Mouse (Mus musculus): ENCODE measurements around the gene Ap2a1. TPM values are rescaled to one million over a fixed set of nuclear protein-coding genes. Genes with fewer than 3 reads are reported as not detected.
"Not testable (repeated sequence)": the region's sequence is repeated elsewhere in the genome, so short reads cannot be mapped to it uniquely, and the experiment has no call there.

Gene Ap2a1
- polyA plus RNA-seq, 1 experiment from 2014 or later = 77.5 TPM

DNA sequence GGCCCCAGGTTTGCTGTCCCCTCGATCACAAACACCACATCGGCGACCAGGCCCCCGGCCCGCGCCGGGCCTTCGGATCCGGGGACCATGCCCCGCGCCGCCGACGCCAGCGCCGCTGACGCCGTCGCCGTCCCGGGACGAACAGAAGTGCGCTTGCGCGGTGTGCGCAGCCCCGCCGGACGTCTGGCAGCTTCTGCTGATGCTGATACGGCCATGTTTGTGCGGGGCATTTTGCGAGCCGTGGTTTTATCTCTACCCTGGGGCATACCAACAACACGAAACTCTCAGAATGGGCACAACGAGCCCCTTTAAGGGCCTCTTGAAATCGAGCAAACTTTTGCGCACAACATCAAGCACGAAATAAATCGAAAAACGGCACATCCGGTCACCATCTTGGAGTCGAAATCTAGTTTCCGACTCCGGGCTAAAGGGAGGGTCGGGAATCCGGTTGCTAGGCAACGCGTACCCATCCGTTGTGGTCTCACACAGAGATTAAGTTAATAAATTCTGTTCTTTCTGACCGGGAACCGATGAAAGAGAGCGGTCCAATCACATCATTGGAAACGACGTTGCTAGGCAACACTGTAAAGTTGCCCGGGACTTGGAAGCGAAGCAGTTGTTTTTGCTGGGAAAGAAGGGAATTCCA lies 36.9 kb downstream of the Ap2a1 start, which contains the start of gene Med25:
TSS of gene Med25 (minus strand) at position 437 of the 646 bp plus-strand sequence.
- no peaks in the 10 kb centered on the region for H3K27me3 ChIP-seq
- ATAC-seq (ENCODE audit: insufficient number of reproducible peaks, insufficient read depth, low FRiP score, low TSS enrichment, low read depth) = peak; percentile 77
- WGBS = under 1% methylated on average over 56 of the region's 56 CpGs

GRCm38 (mm10) chr7:44891611-44892010 lies 37.7 kb downstream of the Ap2a1 start:
- no peak for ATAC-seq (ENCODE audit: insufficient number of reproducible peaks, insufficient read depth, low FRiP score, low TSS enrichment, low read depth)
- WGBS = 22% methylated on average over 6 of the region's 6 CpGs
- Histone ChIP-seq H3K27ac (peak overlapping the region; percentile 95; the same call in 1 of the 2 replicates), H3K4me1 (peaks cover 45% of the 10 kb centered on the region), H3K27me3 (no peaks in the 10 kb centered on the region), H3K9me3 (no peaks in the 10 kb centered on the region), H3K4me2 (peak overlapping the region; percentile 94), H3K9ac (peak overlapping the region; percentile 91), H3K36me3 (peaks cover 35% of the 10 kb centered on the region), H3K4me3 (peak overlapping the region; percentile 87)

More for the DNA sequence above, 36.9 kb downstream of the Ap2a1 start, which contains the start of gene Med25:
- Histone ChIP-seq H3K9me3 (no peaks in the 10 kb centered on the region), H3K4me3 (peak within 1 kb of the TSS; percentile 87), H3K4me2 (peak within 1 kb of the TSS; percentile 94), H3K4me1 (peaks cover 53% of the 10 kb centered on the region), H3K9ac (peak within 1 kb of the TSS; percentile 91), H3K27ac (peak within 1 kb of the TSS; percentile 95), H3K36me3 (peaks cover 27% of the 10 kb centered on the region)

DNA sequence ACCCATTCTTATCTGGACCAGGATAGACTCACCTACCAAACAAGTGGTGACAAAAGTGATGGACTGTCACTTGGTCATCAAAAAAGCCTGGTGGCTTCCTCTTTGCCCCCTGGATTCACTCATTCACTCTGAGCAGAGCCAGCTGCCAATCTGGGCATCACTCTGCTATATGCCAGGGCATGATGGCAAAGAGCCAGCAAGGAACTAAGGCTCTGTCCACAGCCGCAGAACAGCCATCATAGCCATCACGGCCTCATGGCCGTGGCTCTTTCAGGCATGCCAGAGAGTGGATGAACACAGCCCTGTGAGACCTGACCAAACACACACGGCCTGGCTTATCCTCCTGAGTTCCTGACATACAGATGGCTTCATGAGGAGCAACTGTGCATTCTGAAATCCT lies 38.6 kb downstream of the Ap2a1 start:
- H3K9ac ChIP-seq = peak overlapping the region; percentile 91
- no peak for ATAC-seq (ENCODE audit: insufficient number of reproducible peaks, insufficient read depth, low FRiP score, low TSS enrichment, low read depth)
- peak overlapping the region; percentile 94 for H3K4me2 ChIP-seq
- H3K4me1 ChIP-seq = peaks cover 43% of the 10 kb centered on the region
- no peaks in the 10 kb centered on the region for H3K27me3 ChIP-seq
- H3K36me3 ChIP-seq = peaks cover 44% of the 10 kb centered on the region
- H3K4me3 ChIP-seq = peak overlapping the region; percentile 87
- no peak overlapping the region for H3K27ac ChIP-seq
- no peaks in the 10 kb centered on the region for H3K9me3 ChIP-seq
- WGBS = 90% methylated on average over 4 of the region's 4 CpGs

DNA sequence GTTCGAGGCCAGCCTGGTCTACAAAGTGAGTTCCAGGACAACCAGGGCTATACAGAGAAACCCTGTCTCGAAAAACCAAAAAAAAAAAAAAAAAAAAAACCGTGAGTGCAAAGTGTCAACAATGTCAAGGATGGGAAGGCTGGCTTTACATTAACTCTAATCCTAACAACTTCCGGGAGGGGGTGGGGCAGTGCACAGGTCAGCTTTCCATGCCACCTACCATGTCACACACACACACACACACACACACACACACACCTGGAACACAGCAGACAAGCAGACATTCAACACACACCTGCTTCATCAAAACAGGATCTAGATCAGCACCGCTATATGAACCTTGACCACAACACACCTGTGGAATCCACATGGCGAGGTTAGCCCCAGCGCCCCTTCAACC lies 39.1 kb downstream of the Ap2a1 start:
- H3K36me3 ChIP-seq = peaks cover 49% of the 10 kb centered on the region
- H3K4me2 ChIP-seq = peak overlapping the region; percentile 94; the same call in 1 of the 2 replicates
- peak overlapping the region; percentile 87; the same call in 1 of the 2 replicates for H3K4me3 ChIP-seq
- H3K27me3 ChIP-seq = no peaks in the 10 kb centered on the region
- no peaks in the 10 kb centered on the region for H3K9me3 ChIP-seq
- 0 out of 2 replicates have a peak overlapping the region, but pooled peaks have one; percentile 91 for H3K9ac ChIP-seq
- 85% methylated on average over 7 of the region's 7 CpGs for WGBS
- peaks cover 41% of the 10 kb centered on the region for H3K4me1 ChIP-seq
- H3K27ac ChIP-seq = no peak overlapping the region
- ATAC-seq (ENCODE audit: insufficient number of reproducible peaks, insufficient read depth, low FRiP score, low TSS enrichment, low read depth) = no peak

GRCm38 (mm10) chr7:44888256-44889105 lies 40.8 kb downstream of the Ap2a1 start:
- no peak overlapping the region for H3K4me2 ChIP-seq
- no peak overlapping the region for H3K4me3 ChIP-seq
- peak overlapping the region; percentile 27; the same call in 1 of the 2 replicates for H3K9ac ChIP-seq
- no peak for ATAC-seq (ENCODE audit: insufficient number of reproducible peaks, insufficient read depth, low FRiP score, low TSS enrichment, low read depth)
- peaks cover 27% of the 10 kb centered on the region for H3K4me1 ChIP-seq
- WGBS = 92% methylated on average over 13 of the region's 13 CpGs
- H3K27ac ChIP-seq = no peak overlapping the region
- H3K36me3 ChIP-seq = peaks cover 64% of the 10 kb centered on the region
- H3K27me3 ChIP-seq = no peaks in the 10 kb centered on the region
- H3K9me3 ChIP-seq = no peaks in the 10 kb centered on the region

DNA sequence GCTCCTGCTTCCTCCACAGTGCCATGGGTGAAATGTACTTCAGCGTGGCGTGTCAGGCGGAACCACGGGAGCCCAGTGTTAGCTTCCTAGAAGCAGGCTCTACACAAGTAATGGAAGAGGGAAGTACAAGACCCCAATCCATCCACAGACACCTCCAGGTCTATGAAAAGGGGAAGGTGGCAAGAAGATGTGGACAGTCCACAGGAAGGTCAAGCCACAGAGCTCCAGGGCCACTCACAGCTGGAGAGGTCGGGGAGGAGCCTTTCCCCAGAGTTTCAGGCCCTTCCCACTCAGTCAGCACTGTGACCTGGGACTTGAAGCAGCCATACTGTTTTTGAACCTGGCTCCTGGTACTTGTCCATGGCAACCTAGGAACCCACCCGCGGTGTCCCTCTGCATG lies 42.3 kb downstream of the Ap2a1 start:
- H3K4me2 ChIP-seq = no peak overlapping the region
- H3K36me3 ChIP-seq = peaks cover 79% of the 10 kb centered on the region
- H3K9me3 ChIP-seq = no peaks in the 10 kb centered on the region
- H3K4me1 ChIP-seq = peaks cover 23% of the 10 kb centered on the region
- no peak overlapping the region for H3K9ac ChIP-seq
- ATAC-seq (ENCODE audit: insufficient number of reproducible peaks, insufficient read depth, low FRiP score, low TSS enrichment, low read depth) = no peak
- H3K27me3 ChIP-seq = no peaks in the 10 kb centered on the region
- H3K4me3 ChIP-seq = no peak overlapping the region
- 83% methylated on average over 7 of the region's 7 CpGs for WGBS
- no peak overlapping the region for H3K27ac ChIP-seq

GRCm38 (mm10) chr7:44884637-44885036 lies 44.7 kb downstream of the Ap2a1 start:
- Histone ChIP-seq H3K36me3 (peaks cover 95% of the 10 kb centered on the region), H3K9ac (no peak overlapping the region), H3K4me1 (0 out of 2 replicates have a peak, but pooled peaks cover 8% of the 10 kb centered on the region), H3K4me3 (no peak overlapping the region), H3K27ac (no peak overlapping the region), H3K27me3 (no peaks in the 10 kb centered on the region), H3K4me2 (no peak overlapping the region), H3K9me3 (no peaks in the 10 kb centered on the region)
- no peak for ATAC-seq (ENCODE audit: insufficient number of reproducible peaks, insufficient read depth, low FRiP score, low TSS enrichment, low read depth)
- 97% methylated on average over 5 of the region's 5 CpGs for WGBS

DNA sequence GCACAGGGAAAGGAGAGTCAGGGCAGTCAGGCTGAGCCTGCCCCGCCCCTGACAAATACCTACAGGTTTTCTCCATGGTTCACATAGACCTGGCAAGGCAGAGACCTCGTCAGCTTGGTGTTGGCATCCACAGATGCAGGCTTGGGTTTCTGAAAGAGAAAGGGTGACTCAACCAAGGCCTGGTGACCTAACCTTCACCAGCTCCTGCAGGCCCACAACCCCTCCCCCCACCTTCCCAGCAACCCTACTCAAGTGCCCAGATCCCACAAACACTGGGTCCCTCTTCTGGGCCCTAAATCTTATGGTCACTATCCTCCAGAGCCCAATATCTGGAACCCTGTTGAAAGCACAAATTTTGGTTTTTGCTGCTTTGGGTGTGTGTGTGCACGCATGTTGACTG lies 46.3 kb downstream of the Ap2a1 start:
- Histone ChIP-seq H3K9me3 (no peaks in the 10 kb centered on the region), H3K27ac (no peak overlapping the region), H3K4me1 (no peaks in the 10 kb centered on the region), H3K4me3 (no peak overlapping the region), H3K27me3 (no peaks in the 10 kb centered on the region), H3K9ac (no peak overlapping the region), H3K36me3 (peaks cover 96% of the 10 kb centered on the region), H3K4me2 (no peak overlapping the region)
- no peak for ATAC-seq (ENCODE audit: insufficient number of reproducible peaks, insufficient read depth, low FRiP score, low TSS enrichment, low read depth)
- 95% methylated on average over 3 of the region's 3 CpGs for WGBS

DNA sequence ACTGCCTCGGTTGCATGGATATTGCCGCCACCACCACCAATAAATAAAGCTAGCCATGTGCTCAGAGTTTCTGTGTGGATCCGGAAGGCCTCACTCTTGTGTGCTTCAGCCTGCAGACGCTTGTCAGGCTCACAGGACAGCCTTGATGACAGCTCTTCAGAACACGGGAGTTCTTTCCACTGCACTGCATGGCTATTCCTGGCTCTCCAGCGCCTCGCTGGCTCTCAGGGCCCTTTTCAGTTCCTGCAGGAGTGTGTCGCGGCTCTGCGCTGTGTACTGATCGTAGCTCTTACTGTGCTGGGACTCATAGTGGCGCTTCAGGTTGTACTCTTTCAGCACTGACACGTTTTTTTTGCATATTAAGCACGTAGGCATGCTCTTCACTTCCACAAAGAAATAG lies 51.5 kb downstream of the Ap2a1 start:
- no peaks in the 10 kb centered on the region for H3K27me3 ChIP-seq
- H3K27ac ChIP-seq = no peak overlapping the region
- peaks cover 71% of the 10 kb centered on the region for H3K36me3 ChIP-seq
- no peak for ATAC-seq (ENCODE audit: insufficient number of reproducible peaks, insufficient read depth, low FRiP score, low TSS enrichment, low read depth)
- no peaks in the 10 kb centered on the region for H3K9me3 ChIP-seq
- no peak overlapping the region for H3K4me2 ChIP-seq
- no peaks in the 10 kb centered on the region for H3K4me1 ChIP-seq
- no peak overlapping the region for H3K9ac ChIP-seq
- 89% methylated on average over 14 of the region's 14 CpGs for WGBS
- H3K4me3 ChIP-seq = no peak overlapping the region

GRCm38 (mm10) chr7:44871774-44872173 lies 57.5 kb downstream of the Ap2a1 start:
- H3K4me2 ChIP-seq; H3K27me3 ChIP-seq; H3K4me3 ChIP-seq; H3K9me3 ChIP-seq; H3K9ac ChIP-seq; ATAC-seq (ENCODE audit: insufficient number of reproducible peaks, insufficient read depth, low FRiP score, low TSS enrichment, low read depth); H3K27ac ChIP-seq: not testable (repeated sequence)
- WGBS = 88% methylated on average over 2 of the region's 2 CpGs
- Histone ChIP-seq H3K36me3 (peaks cover 11% of the 10 kb centered on the region), H3K4me1 (peaks cover 24% of the 10 kb centered on the region)

- ATAC-seq (ENCODE audit: insufficient number of reproducible peaks, insufficient read depth, low FRiP score, low TSS enrichment, low read depth) = no peak
- Histone ChIP-seq H3K4me1 (peaks cover 30% of the 10 kb centered on the region), H3K4me3 (no peak overlapping the region), H3K4me2 (no peak overlapping the region), H3K9ac (no peak overlapping the region), H3K9me3 (no peaks in the 10 kb centered on the region), H3K27ac (no peak overlapping the region), H3K36me3 (peaks cover 11% of the 10 kb centered on the region), H3K27me3 (no peaks in the 10 kb centered on the region)
- WGBS = 91% methylated on average over 1 of the region's 1 CpGs
These were observed 58.1 kb downstream of the Ap2a1 start for GRCm38 (mm10) chr7:44871181-44871580.

Data from embryonic facial prominence, embryonic 13.5 days (tissue).